Mouse (Mus musculus) embryonic facial prominence, embryonic 14.5 days (tissue): ENCODE results near the gene Abr. TPM values are rescaled to one million over a fixed set of nuclear protein-coding genes. Genes with fewer than 3 reads are reported as not detected.
A peak's percentile ranks its signal among the peaks of the same experiment; 100 is the strongest.

Source experiments
- ATAC-seq: fragments of 200-750 bp; cut with Nextera tagmentation; 2 replicates; pipeline ENCODE4 v1.8.0; 2017; ENCODE audit warnings: low read depth, moderate number of reproducible peaks, moderate TSS enrichment
- DNase-seq: peaks from one replicate; pipeline ENCODE4 v3.0.0-alpha.2; 2015; ENCODE audit warnings: low spot score
- H3K27ac ChIP-seq: fragments of 300-500 bp; sonication (generic); replicated peaks from 2 replicates; pipeline ENCODE4 v1.5.1; 2014; ENCODE audit warnings: low read depth, mild to moderate bottlenecking, low read length, moderate library complexity
- H3K27me3 ChIP-seq: fragments of 300-500 bp; sonication (generic); replicated peaks from 2 replicates; pipeline ENCODE4 v1.6.1; 2014; ENCODE audit warnings: low read length; ENCODE audit not compliant: control insufficient read depth, insufficient read depth
- H3K36me3 ChIP-seq: fragments of 300-500 bp; sonication (generic); 2 replicates; pipeline ENCODE4 v1.6.1; 2014; ENCODE audit warnings: low read length, mixed read lengths; ENCODE audit not compliant: control insufficient read depth, insufficient read depth
- H3K4me1 ChIP-seq: fragments of 300-500 bp; sonication (generic); 2 replicates; pipeline ENCODE4 v1.6.1; 2014; ENCODE audit warnings: antibody characterized with exemption, low read length; ENCODE audit not compliant: control insufficient read depth, insufficient read depth
- H3K4me2 ChIP-seq: fragments of 300-500 bp; sonication (generic); 2 replicates; pipeline ENCODE4 v1.6.1; 2014; ENCODE audit warnings: low read depth, mild to moderate bottlenecking, low read length, moderate library complexity, mixed read lengths
- H3K4me3 ChIP-seq: fragments of 300-500 bp; sonication (generic); 2 replicates; pipeline ENCODE4 v1.5.1; 2014; ENCODE audit warnings: low read depth, mild to moderate bottlenecking, low read length
- H3K9ac ChIP-seq: fragments of 300-500 bp; sonication (generic); 2 replicates; pipeline ENCODE4 v1.6.1; 2014; ENCODE audit warnings: low read depth, mild to moderate bottlenecking, low read length, moderate library complexity, mixed read lengths
- H3K9me3 ChIP-seq: fragments of 300-500 bp; sonication (generic); 2 replicates; pipeline ENCODE4 v1.6.1; 2016; ENCODE audit warnings: low read length; ENCODE audit not compliant: control insufficient read depth
- WGBS: fragments of 180-500 bp; shearing (Covaris S2); extraction: QIAGEN DNeasy Blood & Tissue Kit; methylation state at CpG from one replicate; pipeline ENCODE4 v1.1.7; 2014; 5-methylcytosine and 5-hydroxymethylcytosine counted together
- polyA plus RNA-seq: library from polyadenylated mRNA; unstranded; fragments of >200 nt; fragmentation: Nextera tagmentation; extraction: Ambion mirVana; gene quantifications from 2 replicates; pipeline ENCODE4 v1.2.1, GENCODE M21; 2014

Gene Abr
- polyA plus RNA-seq, 1 experiment from 2014 or later: 35.3 TPM

GRCm38 (mm10) chr11:76482697-76483096, 139.4 kb downstream of the Abr start:
- ATAC-seq: no peak
- no peak overlapping the region for H3K4me3 ChIP-seq
- no peak overlapping the region for H3K4me2 ChIP-seq
- no peak overlapping the region for H3K9ac ChIP-seq
- H3K27ac ChIP-seq: peak overlapping the region; percentile 65
- DNase-seq: no peak
- no peaks in the 10 kb centered on the region for H3K9me3 ChIP-seq
- 52% methylated on average over 5 of the region's 5 CpGs for WGBS
- peaks cover 12% of the 10 kb centered on the region for H3K4me1 ChIP-seq
- H3K27me3 ChIP-seq: no peaks in the 10 kb centered on the region
- peaks cover 43% of the 10 kb centered on the region for H3K36me3 ChIP-seq

- Histone ChIP-seq H3K4me3 (no peak overlapping the region), H3K27me3 (no peaks in the 10 kb centered on the region), H3K9ac (no peak overlapping the region), H3K27ac (0 out of 2 replicates have a peak overlapping the region, but pooled peaks have one; percentile 65), H3K4me2 (no peak overlapping the region), H3K36me3 (peaks cover 48% of the 10 kb centered on the region), H3K9me3 (no peaks in the 10 kb centered on the region), H3K4me1 (peaks cover 17% of the 10 kb centered on the region)
- 58% methylated on average over 5 of the region's 5 CpGs for WGBS
- ATAC-seq: no peak
- DNase-seq: no peak
Measured at GRCm38 (mm10) chr11:76482183-76482582, 139.9 kb downstream of the Abr start.

GRCm38 (mm10) chr11:76479729-76480128, 142.4 kb downstream of the Abr start:
- Histone ChIP-seq H3K9me3 (no peaks in the 10 kb centered on the region), H3K36me3 (peaks cover 34% of the 10 kb centered on the region), H3K27me3 (no peaks in the 10 kb centered on the region), H3K27ac (no peak overlapping the region), H3K4me1 (peaks cover 28% of the 10 kb centered on the region), H3K4me2 (no peak overlapping the region), H3K9ac (no peak overlapping the region), H3K4me3 (no peak overlapping the region)
- DNase-seq (no peak), ATAC-seq (no peak)
- 93% methylated on average over 4 of the region's 4 CpGs for WGBS

GRCm38 (mm10) chr11:76478676-76479655, 143.1 kb downstream of the Abr start:
- H3K27ac ChIP-seq: no peak overlapping the region
- H3K4me3 ChIP-seq: no peak overlapping the region
- DNase-seq: no peak
- no peak overlapping the region for H3K9ac ChIP-seq
- H3K36me3 ChIP-seq: peaks cover 35% of the 10 kb centered on the region
- no peak for ATAC-seq
- H3K27me3 ChIP-seq: no peaks in the 10 kb centered on the region
- H3K9me3 ChIP-seq: no peaks in the 10 kb centered on the region
- peaks cover 28% of the 10 kb centered on the region for H3K4me1 ChIP-seq
- WGBS: 82% methylated on average over 13 of the region's 13 CpGs
- H3K4me2 ChIP-seq: no peak overlapping the region

GRCm38 (mm10) chr11:76477095-76477525, 145.0 kb downstream of the Abr start:
- Histone ChIP-seq H3K4me3 (no peak overlapping the region), H3K4me1 (peaks cover 17% of the 10 kb centered on the region), H3K27ac (peak overlapping the region; percentile 61), H3K4me2 (no peak overlapping the region), H3K9ac (no peak overlapping the region), H3K9me3 (no peaks in the 10 kb centered on the region), H3K36me3 (peaks cover 32% of the 10 kb centered on the region), H3K27me3 (no peaks in the 10 kb centered on the region)
- WGBS: 16% methylated on average over 5 of the region's 5 CpGs
- DNase-seq: peak; percentile 62
- peak; percentile 69 for ATAC-seq

GRCm38 (mm10) chr11:76476376-76477094, 145.6 kb downstream of the Abr start:
- 0 out of 2 replicates have a peak overlapping the region, but pooled peaks have one; percentile 61 for H3K27ac ChIP-seq
- H3K4me2 ChIP-seq: no peak overlapping the region
- ATAC-seq (peak; percentile 16; the same call in 1 of the 2 replicates), DNase-seq (no peak)
- H3K4me1 ChIP-seq: peaks cover 17% of the 10 kb centered on the region
- no peak overlapping the region for H3K9ac ChIP-seq
- no peaks in the 10 kb centered on the region for H3K9me3 ChIP-seq
- no peaks in the 10 kb centered on the region for H3K27me3 ChIP-seq
- WGBS: 56% methylated on average over 8 of the region's 8 CpGs
- peaks cover 30% of the 10 kb centered on the region for H3K36me3 ChIP-seq
- no peak overlapping the region for H3K4me3 ChIP-seq

- WGBS: 21% methylated on average over 5 of the region's 5 CpGs
- peaks cover 7% of the 10 kb centered on the region for H3K36me3 ChIP-seq
- H3K27me3 ChIP-seq: no peaks in the 10 kb centered on the region
- DNase-seq (no peak), ATAC-seq (no peak)
- no peak overlapping the region for H3K4me3 ChIP-seq
- no peak overlapping the region for H3K4me2 ChIP-seq
- H3K4me1 ChIP-seq: peaks cover 40% of the 10 kb centered on the region
- no peak overlapping the region for H3K9ac ChIP-seq
- H3K27ac ChIP-seq: no peak overlapping the region
- H3K9me3 ChIP-seq: no peaks in the 10 kb centered on the region
Measured at GRCm38 (mm10) chr11:76472617-76473016, 149.5 kb downstream of the Abr start.

- peak; percentile 88 for DNase-seq
Measured at GRCm38 (mm10) chr11:76469311-76469998, 152.7 kb downstream of the Abr start.

More at GRCm38 (mm10) chr11:76469311-76469998, 152.7 kb downstream of the Abr start:
- Histone ChIP-seq H3K36me3 (0 out of 2 replicates have a peak, but pooled peaks cover 3% of the 10 kb centered on the region), H3K9ac (peak overlapping the region; percentile 36; the same call in 1 of the 2 replicates), H3K27ac (peak overlapping the region; percentile 22), H3K4me1 (peaks cover 34% of the 10 kb centered on the region), H3K4me2 (no peak overlapping the region), H3K4me3 (no peak overlapping the region), H3K9me3 (no peaks in the 10 kb centered on the region), H3K27me3 (no peaks in the 10 kb centered on the region)
- peak; percentile 8; the same call in 1 of the 2 replicates for ATAC-seq
- 26% methylated on average over 11 of the region's 11 CpGs for WGBS
